Mouse (Mus musculus) spleen, postnatal 14 days (tissue): Measurements from ENCODE around the gene Mag.
"Not testable (repeated sequence)": the region's sequence is repeated elsewhere in the genome, so short reads cannot be mapped to it uniquely, and the experiment has no call there.

Source experiments
- DNase-seq, 2 experiments: peaks; one replicate each; pipeline ENCODE4 v3.0.0; 2021 to 2022; ENCODE audit warnings: low spot score in 2 of 2

Gene Mag

GRCm38 (mm10) chr7:30914732-30915131 lies at the start of gene Mag:
Gene Mag (minus strand): TSS chr7:30914873.
- DNase-seq = no peak

GRCm38 (mm10) chr7:30964366-30964765 lies 49.7 kb upstream of the Mag start:
- DNase-seq = no peak

- DNase-seq = no peak
Observed at GRCm38 (mm10) chr7:30962862-30963261, 48.2 kb upstream of the Mag start.

- DNase-seq = no peak
Observed at GRCm38 (mm10) chr7:30959786-30960349, 45.2 kb upstream of the Mag start.

GRCm38 (mm10) chr7:30958866-30959487 lies 44.3 kb upstream of the Mag start:
- no peak for DNase-seq

- no peak for DNase-seq
Observed at GRCm38 (mm10) chr7:30958109-30958865, 43.6 kb upstream of the Mag start.

GRCm38 (mm10) chr7:30957367-30957783 lies 42.7 kb upstream of the Mag start:
- peak; percentile 88 to 89 for DNase-seq

GRCm38 (mm10) chr7:30956756-30957366 lies 42.2 kb upstream of the Mag start, which contains the start of gene Usf2:
Gene Usf2 (minus strand): TSS chr7:30956803.
- DNase-seq = peak; percentile 45 to 65

- peak in 1 of 2 experiments; percentile 25 for DNase-seq
Observed at GRCm38 (mm10) chr7:30956357-30956751, 41.7 kb upstream of the Mag start.

- peak; percentile 79 to 84 for DNase-seq
Observed at GRCm38 (mm10) chr7:30955584-30956356, 41.1 kb upstream of the Mag start.

GRCm38 (mm10) chr7:30954971-30955520 lies 40.4 kb upstream of the Mag start:
- DNase-seq = no peak

- no peak for DNase-seq
Observed at GRCm38 (mm10) chr7:30954036-30954435, 39.4 kb upstream of the Mag start.

GRCm38 (mm10) chr7:30953459-30953858 lies 38.8 kb upstream of the Mag start:
- DNase-seq = no peak

GRCm38 (mm10) chr7:30952441-30953265 lies 38.0 kb upstream of the Mag start:
- no peak for DNase-seq

- DNase-seq = not testable (repeated sequence)
Observed at GRCm38 (mm10) chr7:30949902-30950301, 35.2 kb upstream of the Mag start.

GRCm38 (mm10) chr7:30945876-30946275 lies 31.2 kb upstream of the Mag start:
- no peak for DNase-seq

GRCm38 (mm10) chr7:30945466-30945865 lies 30.8 kb upstream of the Mag start:
- DNase-seq = not testable (repeated sequence)

GRCm38 (mm10) chr7:30944706-30945105 lies 30.0 kb upstream of the Mag start:
- DNase-seq = not testable (repeated sequence)

GRCm38 (mm10) chr7:30943909-30944635 lies 29.4 kb upstream of the Mag start, which contains the start of gene Hamp:
Gene Hamp (minus strand): TSS chr7:30944032.
- no peak for DNase-seq

- not testable (repeated sequence) for DNase-seq
Observed at GRCm38 (mm10) chr7:30942365-30942764, 27.7 kb upstream of the Mag start.
